Mouse (Mus musculus): ENCODE results near the gene Olfr1416. TPM values are rescaled to one million over a fixed set of nuclear protein-coding genes. Genes with fewer than 3 reads are reported as not detected.
"Not testable (repeated sequence)": the region's sequence is repeated elsewhere in the genome, so short reads cannot be mapped to it uniquely, and the experiment has no call there.

Olfr1416 gene
- total RNA-seq (2022) = not detected

DNA sequence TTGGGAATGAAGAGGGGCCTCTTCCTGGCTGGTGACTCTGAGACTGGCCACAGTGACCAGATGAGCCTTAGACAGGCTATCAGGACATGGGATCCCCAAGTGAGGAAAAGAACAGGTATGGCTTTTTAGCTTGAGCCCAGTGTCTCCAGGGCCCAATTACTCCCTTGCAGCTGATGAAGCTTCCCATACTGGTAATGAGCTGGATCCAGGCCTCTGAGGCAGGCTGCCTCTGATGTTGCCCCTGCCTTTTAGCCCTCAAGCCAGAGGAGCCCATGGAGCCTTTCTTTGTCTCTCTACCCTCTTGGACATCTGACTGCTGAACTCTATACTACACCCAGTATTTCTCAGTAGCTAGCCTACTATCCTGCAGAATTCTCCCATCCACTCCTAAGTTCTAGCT lies at the start of gene Olfr1416:
Olfr1416 (minus strand) TSS at position 101 of the 400 bp plus-strand sequence.
- DNase-seq (ENCODE audit: low spot score in 2 of 2) = no peak

DNA sequence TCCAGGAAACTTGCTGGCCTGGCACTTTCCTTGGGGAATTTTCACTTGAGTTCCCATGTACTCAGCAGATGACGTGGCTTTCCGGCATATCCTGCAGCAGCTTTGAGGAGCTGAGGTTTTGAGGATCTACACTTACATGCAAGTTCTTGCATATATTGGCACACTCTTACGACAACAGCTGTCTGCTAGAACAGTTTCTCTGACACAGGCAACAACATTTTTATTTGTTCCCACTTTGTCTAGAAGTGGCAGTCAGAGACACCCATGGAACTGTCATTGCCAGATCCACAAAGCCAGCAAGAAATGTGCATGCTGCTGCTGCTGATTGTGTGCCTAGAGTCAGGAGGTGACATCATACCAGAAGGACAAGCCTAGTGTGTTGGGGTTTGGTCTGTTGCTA lies 38.9 kb upstream of the Olfr1416 start:
- no peak for DNase-seq (ENCODE audit: low spot score in 2 of 2)

DNA sequence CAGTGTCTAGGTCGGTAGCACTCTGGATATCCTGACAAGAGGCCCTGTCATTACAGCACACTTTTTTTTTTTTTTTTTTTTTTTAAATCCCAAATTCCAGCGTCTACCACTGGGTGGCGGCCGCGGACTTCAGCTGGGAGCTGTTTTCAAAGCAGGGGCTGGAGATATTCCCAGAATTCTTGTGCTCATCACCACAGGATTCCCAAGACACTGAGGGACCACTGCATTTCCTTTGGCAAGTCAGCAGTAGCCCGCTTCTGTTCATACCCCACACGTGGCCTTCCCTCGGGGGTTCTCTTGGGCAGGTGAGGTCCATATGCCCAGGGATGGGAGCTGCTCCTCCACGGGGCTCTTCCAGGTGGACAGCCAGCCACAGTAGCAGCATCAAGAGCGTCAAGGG lies 36.5 kb upstream of the Olfr1416 start:
- peak in 1 of 2 experiments; percentile 45 for DNase-seq (ENCODE audit: low spot score in 2 of 2)

GRCm38 (mm10) chr1:92519046-92519445 lies 34.1 kb upstream of the Olfr1416 start:
- peak; percentile 35 to 41 for DNase-seq (ENCODE audit: low spot score in 2 of 2)

DNA sequence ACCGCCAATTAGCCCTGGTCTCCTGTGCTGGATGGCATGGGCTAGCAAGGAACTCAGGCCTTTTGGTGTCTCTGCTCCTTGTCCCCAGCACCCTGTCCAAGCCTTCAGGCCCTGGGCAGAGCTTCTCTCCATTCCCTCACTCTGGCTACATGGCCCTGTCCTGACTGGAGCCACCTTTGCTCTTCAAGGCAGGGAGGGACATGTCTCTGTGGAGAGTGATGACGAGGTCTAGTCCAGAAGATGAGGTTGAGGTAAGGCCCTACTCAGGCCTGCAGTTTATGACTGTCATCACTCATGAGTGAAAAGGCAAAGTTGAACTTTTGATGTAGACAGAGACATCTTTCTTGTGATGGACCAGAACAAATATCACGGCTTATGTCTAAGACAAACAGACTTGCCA lies 33.6 kb upstream of the Olfr1416 start, which contains the start of gene Olfr1414:
Olfr1414 (minus strand) TSS at position 101 of the 400 bp plus-strand sequence.
- no peak for DNase-seq (ENCODE audit: low spot score in 2 of 2)

- DNase-seq (ENCODE audit: low spot score in 2 of 2) = no peak
Observed at GRCm38 (mm10) chr1:92515390-92515789, 30.5 kb upstream of the Olfr1416 start.

GRCm38 (mm10) chr1:92511646-92512045 lies 26.7 kb upstream of the Olfr1416 start:
- DNase-seq (ENCODE audit: low spot score in 2 of 2) = not testable (repeated sequence)

- no peak for DNase-seq (ENCODE audit: low spot score in 2 of 2)
Observed at GRCm38 (mm10) chr1:92496001-92496400, 11.1 kb upstream of the Olfr1416 start, which contains the start of gene Olfr1415. Gene Olfr1415, minus strand, starts transcription at chr1:92496101.

DNA sequence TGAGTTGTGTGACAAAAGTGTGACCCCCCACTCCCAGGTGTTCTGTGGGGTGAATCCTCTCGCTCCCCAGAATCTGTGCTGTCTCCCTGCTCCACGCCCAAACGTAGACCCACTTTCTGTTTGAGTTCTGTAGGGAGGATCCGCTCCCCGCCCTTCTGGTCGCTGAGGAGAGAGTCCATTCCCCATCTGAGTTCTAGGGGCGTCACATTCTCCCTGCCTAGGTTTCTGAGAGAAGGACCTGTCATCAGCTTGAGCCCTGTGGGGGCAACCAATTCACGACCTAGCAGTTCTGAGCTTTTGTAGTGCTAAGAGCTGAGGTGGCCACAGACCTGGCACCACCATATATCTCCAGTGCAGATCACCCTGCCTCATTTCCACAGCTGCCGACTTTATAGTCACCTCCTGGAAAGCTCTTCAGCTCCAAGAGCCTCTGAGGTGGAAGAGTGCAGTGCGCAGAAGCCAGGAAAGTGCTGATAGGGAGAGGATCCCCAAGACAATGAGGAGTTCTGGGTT lies 10.8 kb downstream of the Olfr1416 start:
- DNase-seq (ENCODE audit: low spot score in 2 of 2) = no peak

- DNase-seq (ENCODE audit: low spot score in 2 of 2) = peak; percentile 86 to 93
Observed at GRCm38 (mm10) chr1:92473165-92474041, 11.5 kb downstream of the Olfr1416 start, which contains the start of gene Ndufa10. Gene Ndufa10, minus strand, starts transcription at chr1:92473860.

DNA sequence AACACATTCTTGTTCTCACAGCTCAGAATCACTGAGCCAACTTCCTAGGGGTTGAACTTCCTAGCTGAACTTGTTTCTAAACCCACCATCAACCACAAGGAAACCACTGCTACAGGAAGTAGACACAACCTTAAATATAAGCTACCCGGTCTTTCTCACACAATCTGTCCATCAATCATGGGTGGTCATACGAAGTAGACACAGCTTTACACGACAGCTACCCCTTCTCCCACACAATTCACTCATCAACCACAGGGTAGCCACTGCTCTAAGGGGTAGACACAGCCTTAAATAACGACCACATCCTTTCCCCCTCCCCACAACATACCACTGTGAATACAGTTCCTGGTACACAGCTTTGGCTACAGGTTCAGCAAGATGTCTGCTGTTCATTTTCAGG lies 16.0 kb downstream of the Olfr1416 start:
- no peak for DNase-seq (ENCODE audit: low spot score in 2 of 2)

GRCm38 (mm10) chr1:92458416-92458815 lies 26.5 kb downstream of the Olfr1416 start:
- DNase-seq (ENCODE audit: low spot score in 2 of 2) = no peak

DNA sequence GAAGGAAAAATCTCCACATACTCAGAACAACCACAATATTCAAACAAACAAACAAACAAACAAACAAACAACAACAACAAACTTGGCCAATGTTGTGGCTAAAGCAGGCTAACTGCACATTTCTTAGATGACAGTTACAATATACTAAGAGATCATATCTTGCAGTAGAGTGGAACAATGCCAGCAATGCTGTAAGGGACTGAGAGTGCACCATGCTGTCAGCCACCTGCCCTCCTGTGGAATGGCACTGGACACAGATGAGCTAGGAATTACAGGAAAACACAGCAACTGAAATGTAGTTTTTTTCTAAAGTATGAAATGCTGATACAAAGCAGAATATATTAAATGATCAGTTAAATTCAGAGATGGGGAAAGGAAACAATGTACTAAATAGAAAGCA lies 27.2 kb downstream of the Olfr1416 start:
- DNase-seq (ENCODE audit: low spot score in 2 of 2) = no peak

DNA sequence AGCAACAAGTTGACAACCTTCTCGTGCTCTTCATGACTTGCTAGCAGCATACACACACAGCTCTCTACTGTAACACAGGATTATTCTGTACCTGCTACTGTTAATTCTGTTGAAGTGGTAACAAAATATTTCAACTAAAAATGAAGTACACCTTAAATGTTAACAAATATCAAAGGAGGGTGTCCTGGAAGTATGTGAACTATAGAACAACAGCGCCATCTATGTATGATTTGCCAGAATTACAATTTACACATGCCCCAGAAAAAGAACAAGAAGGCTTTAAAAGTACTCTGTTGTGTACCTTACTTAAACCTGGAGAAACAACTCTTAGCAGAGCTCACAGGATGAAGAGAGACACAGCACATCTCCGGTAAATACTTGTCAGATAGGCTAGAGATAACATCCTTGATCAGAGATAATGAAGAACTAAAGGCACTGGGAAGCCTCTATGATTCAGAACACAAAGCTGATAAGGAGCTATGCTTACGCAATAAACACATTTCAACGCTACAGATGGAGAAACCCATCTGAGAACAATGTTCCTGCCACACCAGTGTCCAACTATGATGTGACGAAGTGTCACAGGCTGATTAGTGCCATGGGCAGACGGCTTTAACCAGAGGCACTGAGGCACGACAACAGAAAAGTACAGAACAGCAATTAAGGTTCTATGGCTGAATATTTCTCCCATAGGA lies 31.0 kb downstream of the Olfr1416 start:
- no peak for DNase-seq (ENCODE audit: low spot score in 2 of 2)

- DNase-seq (ENCODE audit: low spot score in 2 of 2) = no peak
Observed at GRCm38 (mm10) chr1:92448293-92448692, 36.6 kb downstream of the Olfr1416 start.

GRCm38 (mm10) chr1:92441453-92442063 lies 43.4 kb downstream of the Olfr1416 start:
- DNase-seq (ENCODE audit: low spot score in 2 of 2) = no peak

DNA sequence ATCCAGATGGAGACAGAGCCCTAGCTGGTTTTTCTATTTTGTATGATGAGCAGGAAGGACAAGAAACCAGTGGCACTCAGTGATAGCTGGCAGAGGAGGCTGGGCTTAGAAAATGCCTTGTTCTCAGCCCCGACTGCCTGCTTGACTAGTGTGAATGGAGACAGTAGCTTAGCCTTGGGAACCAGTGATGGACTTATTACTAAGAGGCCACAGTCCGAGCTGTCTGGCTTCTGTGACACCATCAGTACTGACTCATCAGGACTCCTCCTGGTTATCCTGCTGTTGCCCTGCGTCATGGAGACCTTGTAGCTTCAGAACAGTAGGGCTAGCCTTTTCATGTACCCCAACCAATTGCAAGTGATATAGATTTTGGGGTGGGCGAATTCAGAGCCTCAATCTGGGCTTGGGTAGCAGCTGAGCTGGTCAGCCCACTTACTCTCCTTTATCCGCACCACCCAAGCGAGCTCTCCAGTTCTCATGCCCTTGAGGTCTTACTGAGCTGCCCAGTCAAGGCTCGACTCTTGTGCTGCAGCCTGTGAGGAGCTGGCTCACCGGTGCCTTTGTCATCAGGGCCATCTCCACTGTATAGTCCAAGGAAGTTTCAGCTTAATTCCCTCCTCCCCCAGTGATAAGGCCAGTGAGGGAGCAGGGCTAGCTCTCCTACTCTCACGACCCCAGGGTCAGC lies 44.7 kb downstream of the Olfr1416 start:
- no peak for DNase-seq (ENCODE audit: low spot score in 2 of 2)

- peak; percentile 64 to 65 for DNase-seq (ENCODE audit: low spot score in 2 of 2)
Observed at GRCm38 (mm10) chr1:92437678-92438271, 47.1 kb downstream of the Olfr1416 start.

DNA sequence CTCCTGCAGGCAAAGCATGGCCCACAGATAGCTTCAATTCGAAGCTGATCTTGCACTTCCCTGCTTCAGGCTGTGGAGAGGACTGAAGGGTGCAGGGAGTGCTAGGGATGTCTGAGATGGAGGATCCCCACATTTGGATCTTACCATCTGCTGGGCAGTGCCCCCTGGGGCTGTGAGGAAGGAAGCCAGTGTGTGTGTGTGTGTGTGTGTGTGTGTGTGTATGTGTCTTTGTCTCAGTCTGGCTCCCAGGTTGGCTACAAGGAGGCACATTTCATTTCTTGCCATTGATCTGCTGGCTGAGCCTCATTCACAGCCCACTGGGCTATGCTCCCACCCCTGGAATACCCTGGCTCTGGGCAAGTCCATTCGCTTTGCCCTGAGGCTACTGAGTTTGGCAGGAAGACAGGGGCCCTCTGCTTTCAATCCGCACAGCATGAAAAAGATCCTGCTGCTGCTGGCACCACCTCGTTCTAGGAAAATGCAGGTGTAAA lies 48.0 kb downstream of the Olfr1416 start:
- peak in 1 of 2 experiments; percentile 32 for DNase-seq (ENCODE audit: low spot score in 2 of 2)

DNA sequence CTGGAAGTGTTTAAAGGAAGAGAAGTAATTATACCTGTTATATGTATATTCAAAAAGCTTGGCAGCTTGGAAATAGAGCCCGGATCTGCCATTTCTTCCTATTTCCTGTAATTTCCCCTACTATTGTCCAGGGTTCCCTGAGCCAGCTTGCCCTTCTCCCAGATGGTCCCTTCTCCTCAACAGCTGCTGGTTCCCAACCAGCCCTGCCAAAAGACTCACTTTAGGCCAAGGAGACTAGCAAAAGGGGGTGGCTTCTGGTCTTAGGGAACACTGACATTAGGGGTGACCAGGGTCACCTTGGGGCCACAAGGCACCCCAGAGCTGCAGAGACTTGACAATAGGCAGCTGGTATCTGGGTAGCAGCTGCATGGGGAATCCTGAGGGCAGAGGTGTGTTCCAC lies 49.9 kb downstream of the Olfr1416 start:
- no peak for DNase-seq (ENCODE audit: low spot score in 2 of 2)
